Comparison of ENCODE assay signal across 8 mouse cellular contexts in the genomic region with DNA sequence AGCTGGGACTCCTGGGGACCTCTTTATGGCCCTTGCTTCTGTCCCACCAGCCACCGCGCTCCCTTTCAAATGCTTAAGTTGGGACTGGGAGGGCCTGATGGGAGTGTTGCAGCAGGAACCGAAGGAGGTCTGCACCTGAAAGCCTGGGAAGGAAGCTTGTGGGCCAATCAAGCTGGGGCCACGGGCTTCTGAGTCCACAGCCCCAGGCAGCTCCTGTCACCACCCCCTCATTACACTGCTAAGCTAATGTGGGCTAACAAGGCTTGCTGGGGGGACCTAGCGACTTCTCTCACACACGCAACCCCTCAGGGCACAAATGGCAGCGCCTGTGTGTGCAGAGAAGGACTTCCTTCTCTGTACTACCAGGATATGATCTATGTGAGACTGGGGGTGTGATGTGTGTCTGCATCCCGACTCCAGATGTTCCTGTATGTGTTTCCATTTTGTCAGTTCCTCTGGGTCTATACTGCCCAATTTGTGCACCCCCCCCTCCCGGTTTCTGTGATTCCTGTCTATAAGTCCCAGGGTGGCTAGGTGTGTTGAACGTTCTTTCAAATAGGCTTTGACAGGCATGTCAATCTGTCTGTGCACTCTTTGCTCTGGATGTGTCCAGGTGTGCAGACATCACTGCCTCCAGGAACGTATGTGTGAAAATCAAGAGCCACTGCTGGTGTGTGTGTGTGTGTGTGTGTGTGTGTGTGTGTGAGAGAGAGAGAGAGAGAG. TPM values are rescaled to one million over a fixed set of nuclear protein-coding genes. Genes with fewer than 3 reads are reported as not detected.
DNase-seq lines count a peak whose midpoint lies in the region; ATAC-seq and TF ChIP-seq lines count a peak whose summit lies in the region.

No protein-coding gene starts in this region.

- no peak for TF ChIP-seq POLR2A in ES-Bruce4 (IDR thresholded peaks at IDR 0.05; ENCODE audit: insufficient read depth, low read length)

- TF ChIP-seq EP300 in ES-Bruce4 (IDR thresholded peaks at IDR 0.05; ENCODE audit: insufficient read depth, low read depth, low read length), result 0 out of 2 replicates have a peak, but pooled peaks have one; percentile 59

- no peaks in the 10 kb centered on the region for H3K27me3 ChIP-seq in ES-Bruce4 (ENCODE audit: control insufficient read depth, insufficient read depth, low read length, poor library complexity, severe bottlenecking)
- H3K27me3 ChIP-seq in forebrain, embryonic 14.5 days (replicated peaks; ENCODE audit: control insufficient read depth, insufficient read depth, low read length), result peaks cover 21% of the 10 kb centered on the region; the same call in 1 of the 2 replicates
- H3K27me3 ChIP-seq in midbrain, embryonic 11.5 days (ENCODE audit: control insufficient read depth, insufficient read depth, low read length), result peaks cover 60% of the 10 kb centered on the region

- WGBS in forebrain, embryonic 14.5 days, result 5% methylated on average over 11 of the region's 11 CpGs
- 7% methylated on average over 11 of the region's 11 CpGs for WGBS in midbrain, embryonic 11.5 days

- H3K4me2 ChIP-seq in forebrain, embryonic 14.5 days (ENCODE audit: low read length), result peak overlapping the region; percentile 90
- peak overlapping the region; percentile 72 for H3K4me2 ChIP-seq in midbrain, embryonic 11.5 days

- peaks cover 10% of the 10 kb centered on the region for H3K4me1 ChIP-seq in ES-Bruce4 (ENCODE audit: control insufficient read depth, insufficient read depth, low read length)
- peaks cover 44% of the 10 kb centered on the region for H3K4me1 ChIP-seq in forebrain, embryonic 14.5 days (ENCODE audit: control insufficient read depth, insufficient read depth, low read length)
- peaks cover 63% of the 10 kb centered on the region for H3K4me1 ChIP-seq in midbrain, embryonic 11.5 days (ENCODE audit: control insufficient read depth, insufficient read depth, low read length)

- no peak overlapping the region for H3K27ac ChIP-seq in ES-Bruce4 (ENCODE audit: insufficient read depth, low read length)
- peak overlapping the region; percentile 97 for H3K27ac ChIP-seq in forebrain, embryonic 14.5 days (ENCODE audit: low read depth, low read length)
- peak overlapping the region; percentile 22 for H3K27ac ChIP-seq in midbrain, embryonic 11.5 days (ENCODE audit: low read depth, low read length)

- intact Hi-C loops in gastrocnemius, postnatal 14 days (cut with DNase I; ENCODE audit: low total_unique reads), result no loop called here

- DNase-seq in gastrocnemius, postnatal 14 days, result peak; percentile 1
- DNase-seq in gastrocnemius, postnatal 25 days, result no peak
- peak; percentile 60 for DNase-seq in forebrain, embryonic 14.5 days (ENCODE audit: low spot score)
- peak; percentile 89 for DNase-seq in midbrain, embryonic 11.5 days (ENCODE audit: low spot score, missing footprints)
- no peak for DNase-seq in adipocyte (ENCODE audit: low spot score)

- H3K9ac ChIP-seq in ES-Bruce4 (ENCODE audit: low read depth, poor library complexity, severe bottlenecking), result no peak overlapping the region
- H3K9ac ChIP-seq in forebrain, embryonic 14.5 days (ENCODE audit: low read length), result peak overlapping the region; percentile 76
- peak overlapping the region; percentile 62 for H3K9ac ChIP-seq in midbrain, embryonic 11.5 days (ENCODE audit: low read length)

- no peaks in the 10 kb centered on the region for H3K36me3 ChIP-seq in ES-Bruce4 (ENCODE audit: control insufficient read depth, insufficient read depth, low read length, poor library complexity, severe bottlenecking)
- H3K36me3 ChIP-seq in forebrain, embryonic 14.5 days (ENCODE audit: control insufficient read depth, insufficient read depth, low read length), result peaks cover 3% of the 10 kb centered on the region
- no peaks in the 10 kb centered on the region for H3K36me3 ChIP-seq in midbrain, embryonic 11.5 days (ENCODE audit: control insufficient read depth, insufficient read depth, low read length)

- ATAC-seq in forebrain, embryonic 14.5 days, result no peak
- ATAC-seq in midbrain, embryonic 11.5 days (ENCODE audit: low FRiP score), result no peak
- ATAC-seq in erythroblast, adult 5-6 weeks (replicated peaks; ENCODE audit: low FRiP score, poor library complexity, severe bottlenecking), result no peak
- no peak for ATAC-seq in megakaryocyte progenitor cell, adult 5-6 weeks (replicated peaks; ENCODE audit: poor library complexity)

- no peak for TF ChIP-seq CTCF in ES-Bruce4 (IDR thresholded peaks at IDR 0.05; ENCODE audit: low read depth, low read length)

- H3K9me3 ChIP-seq in ES-Bruce4 (replicated peaks; ENCODE audit: control insufficient read depth, insufficient read depth, low read length, poor library complexity, severe bottlenecking), result no peaks in the 10 kb centered on the region
- H3K9me3 ChIP-seq in forebrain, embryonic 14.5 days (replicated peaks; ENCODE audit: control insufficient read depth, low read length), result no peaks in the 10 kb centered on the region
- no peaks in the 10 kb centered on the region for H3K9me3 ChIP-seq in midbrain, embryonic 11.5 days (ENCODE audit: control insufficient read depth, low read length)

- peak overlapping the region; percentile 59 for H3K4me3 ChIP-seq in ES-Bruce4 (ENCODE audit: low read depth, low read length)
- H3K4me3 ChIP-seq in forebrain, embryonic 14.5 days (ENCODE audit: low read depth, low read length), result peak overlapping the region; percentile 42
- H3K4me3 ChIP-seq in midbrain, embryonic 11.5 days (ENCODE audit: low read depth, low read length), result peak overlapping the region; percentile 34; the same call in 1 of the 2 replicates

RNA-seq across cellular contexts. Expression of gene Ndufa4l2, which starts 3.7 kb away (rescaled TPM):
- 10 to 100 TPM; 23.3 to 25.3 TPM for total RNA-seq in gastrocnemius, postnatal 14 days (2021)
- 10 to 100 TPM; 11.4 to 15.1 TPM for total RNA-seq in gastrocnemius, postnatal 25 days (2021)
- polyA plus RNA-seq in ES-Bruce4 (2011; ENCODE audit: insufficient read depth, insufficient read length, low read depth, missing spikeins), result 5.4 and 5.7 TPM in 2 replicates
- 12.5 and 17.2 TPM in 2 replicates for polyA plus RNA-seq in forebrain, embryonic 14.5 days (2014; fragmentation: Nextera tagmentation; extraction: Ambion mirVana)
- 3.6 and 5.7 TPM in 2 replicates for polyA plus RNA-seq in midbrain, embryonic 11.5 days (2014; fragmentation: Nextera tagmentation; extraction: Ambion mirVana)
- not detected in 2 replicates for total RNA-seq in erythroblast, adult 5-6 weeks (2015; ENCODE audit: low replicate concordance)
- total RNA-seq in erythroblast, adult 5-6 weeks (2017; ENCODE audit: low replicate concordance), result not detected in 2 replicates
- not detected in 2 replicates for total RNA-seq in megakaryocyte progenitor cell, adult 5-6 weeks (2015)
- total RNA-seq in megakaryocyte progenitor cell, adult 5-6 weeks (2017), result not detected in 2 replicates

RNA-seq across cellular contexts. Expression of gene Stac3, which starts 9.6 kb away (rescaled TPM):
- total RNA-seq in gastrocnemius, postnatal 14 days (2021), result 100 to 1,000 TPM; 315 to 336 TPM
- 100 to 1,000 TPM; 308 to 367 TPM for total RNA-seq in gastrocnemius, postnatal 25 days (2021)
- polyA plus RNA-seq in ES-Bruce4 (2011; ENCODE audit: insufficient read depth, insufficient read length, low read depth, missing spikeins), result 1.9 and 2.6 TPM in 2 replicates
- 0.41 TPM in 1 of 2 replicates, not detected in the other for polyA plus RNA-seq in forebrain, embryonic 14.5 days (2014; fragmentation: Nextera tagmentation; extraction: Ambion mirVana)
- polyA plus RNA-seq in midbrain, embryonic 11.5 days (2014; fragmentation: Nextera tagmentation; extraction: Ambion mirVana), result 0.10 and 0.14 TPM in 2 replicates
- total RNA-seq in erythroblast, adult 5-6 weeks (2015; ENCODE audit: low replicate concordance), result not detected in 2 replicates
- not detected in 2 replicates for total RNA-seq in erythroblast, adult 5-6 weeks (2017; ENCODE audit: low replicate concordance)
- 0.20 and 0.25 TPM in 2 replicates for total RNA-seq in megakaryocyte progenitor cell, adult 5-6 weeks (2015)
- 1.1 TPM in 1 of 2 replicates, not detected in the other for total RNA-seq in megakaryocyte progenitor cell, adult 5-6 weeks (2017)

RNA-seq across cellular contexts. Expression of gene Shmt2, which starts 11.2 kb away (rescaled TPM):
- total RNA-seq in gastrocnemius, postnatal 14 days (2021), result 10 to 100 TPM; 29.4 to 33.1 TPM
- 10 to 100 TPM; 24.9 to 26.6 TPM for total RNA-seq in gastrocnemius, postnatal 25 days (2021)
- 67.4 and 68.2 TPM in 2 replicates for polyA plus RNA-seq in ES-Bruce4 (2011; ENCODE audit: insufficient read depth, insufficient read length, low read depth, missing spikeins)
- polyA plus RNA-seq in forebrain, embryonic 14.5 days (2014; fragmentation: Nextera tagmentation; extraction: Ambion mirVana), result 53.1 and 65.1 TPM in 2 replicates
- 68.8 and 74.8 TPM in 2 replicates for polyA plus RNA-seq in midbrain, embryonic 11.5 days (2014; fragmentation: Nextera tagmentation; extraction: Ambion mirVana)
- total RNA-seq in erythroblast, adult 5-6 weeks (2015; ENCODE audit: low replicate concordance), result 17.9 and 19.9 TPM in 2 replicates
- 12.3 and 18.3 TPM in 2 replicates for total RNA-seq in erythroblast, adult 5-6 weeks (2017; ENCODE audit: low replicate concordance)
- total RNA-seq in megakaryocyte progenitor cell, adult 5-6 weeks (2015), result 91.3 and 92.6 TPM in 2 replicates
- total RNA-seq in megakaryocyte progenitor cell, adult 5-6 weeks (2017), result 95.8 and 100 TPM in 2 replicates

RNA-seq across cellular contexts. Expression of gene Nxph4, which starts 23.3 kb away (rescaled TPM):
- total RNA-seq in gastrocnemius, postnatal 14 days (2021), result 1 to 10 TPM; 1.3 to 1.5 TPM
- total RNA-seq in gastrocnemius, postnatal 25 days (2021), result under 1 TPM; 0.26 to 0.32 TPM
- 0.79 TPM in 1 of 2 replicates, not detected in the other for polyA plus RNA-seq in ES-Bruce4 (2011; ENCODE audit: insufficient read depth, insufficient read length, low read depth, missing spikeins)
- polyA plus RNA-seq in forebrain, embryonic 14.5 days (2014; fragmentation: Nextera tagmentation; extraction: Ambion mirVana), result 32.1 and 35.4 TPM in 2 replicates
- polyA plus RNA-seq in midbrain, embryonic 11.5 days (2014; fragmentation: Nextera tagmentation; extraction: Ambion mirVana), result 19.5 and 23.6 TPM in 2 replicates
- total RNA-seq in erythroblast, adult 5-6 weeks (2015; ENCODE audit: low replicate concordance), result not detected in 2 replicates
- not detected in 2 replicates for total RNA-seq in erythroblast, adult 5-6 weeks (2017; ENCODE audit: low replicate concordance)
- not detected in 2 replicates for total RNA-seq in megakaryocyte progenitor cell, adult 5-6 weeks (2015)
- total RNA-seq in megakaryocyte progenitor cell, adult 5-6 weeks (2017), result not detected in 2 replicates

Comparison
In these comparisons a context has a peak if more than half of its experiments do, and no peak if none do; other contexts are left out.
1. DNase-seq: peak in gastrocnemius, postnatal 14 days (single experiment), forebrain, embryonic 14.5 days (single experiment) and midbrain, embryonic 11.5 days (single experiment); none in gastrocnemius, postnatal 25 days (single experiment) and adipocyte (single experiment).
2. RNA of gene Ndufa4l2, which starts 3.7 kb away (total RNA-seq): 23.3 to 25.3 TPM in gastrocnemius, postnatal 14 days and 11.4 to 15.1 TPM in gastrocnemius, postnatal 25 days; not detected in erythroblast, adult 5-6 weeks and not detected in megakaryocyte progenitor cell, adult 5-6 weeks; every median in the first group is over 10 times any median in the second.
3. RNA of gene Stac3, which starts 9.6 kb away (total RNA-seq): 308 to 367 TPM in gastrocnemius, postnatal 25 days and 315 to 336 TPM in gastrocnemius, postnatal 14 days; 0.20 to 1.1 TPM in megakaryocyte progenitor cell, adult 5-6 weeks and not detected in erythroblast, adult 5-6 weeks; every median in the first group is over 100 times any median in the second.
4. Peak in every context shown above with its lines, with median percentiles within 50 percentile points of each other: H3K4me3 ChIP-seq.